Mouse (Mus musculus) lung, postnatal 0 days (tissue): ENCODE results near the gene Vav1. TPM values are rescaled to one million over a fixed set of nuclear protein-coding genes. Genes with fewer than 3 reads are reported as not detected.
A peak's percentile ranks its signal among the peaks of the same experiment; 100 is the strongest.

Experiments
- ATAC-seq: fragments of 200-750 bp; cut with Nextera tagmentation; 2 replicates; pipeline ENCODE4 v1.8.0; 2017; ENCODE audit warnings: moderate library complexity
- DNase-seq: peaks from one replicate; pipeline ENCODE4 v3.0.0-alpha.2; 2016; ENCODE audit warnings: low spot score
- H3K27ac ChIP-seq: fragments of 300-500 bp; sonication (generic); 2 replicates; pipeline ENCODE4 v1.5.1; 2014; ENCODE audit warnings: antibody characterized with exemption, mild to moderate bottlenecking, low read length, mixed read lengths
- H3K27me3 ChIP-seq: fragments of 300-500 bp; sonication (generic); replicated peaks from 2 replicates; pipeline ENCODE4 v1.6.1; 2014; ENCODE audit warnings: low read length, mixed read lengths; ENCODE audit not compliant: insufficient read depth
- H3K36me3 ChIP-seq: fragments of 300-500 bp; sonication (generic); 2 replicates; pipeline ENCODE4 v1.6.1; 2014; ENCODE audit warnings: low read length, mixed read lengths; ENCODE audit not compliant: insufficient read depth
- H3K4me1 ChIP-seq: fragments of 300-500 bp; sonication (generic); 2 replicates; pipeline ENCODE4 v1.6.1; 2014; ENCODE audit warnings: antibody characterized with exemption, low read depth, low read length, mixed read lengths; ENCODE audit not compliant: insufficient read depth
- H3K4me2 ChIP-seq: fragments of 300-500 bp; sonication (generic); replicated peaks from 2 replicates; pipeline ENCODE4 v1.6.1; 2014; ENCODE audit warnings: low read depth, mild to moderate bottlenecking, low read length, moderate library complexity, mixed read lengths
- H3K4me3 ChIP-seq: fragments of 300-500 bp; sonication (generic); 2 replicates; pipeline ENCODE4 v1.5.1; 2014; ENCODE audit warnings: low read depth, low read length
- H3K9ac ChIP-seq: fragments of 300-500 bp; sonication (generic); replicated peaks from 2 replicates; pipeline ENCODE4 v1.6.1; 2014; ENCODE audit warnings: low read depth, mild to moderate bottlenecking
- H3K9me3 ChIP-seq: fragments of 300-500 bp; sonication (generic); 2 replicates; pipeline ENCODE4 v1.6.1; 2016; ENCODE audit warnings: low read length, mixed read lengths
- CTCF ChIP-seq: IDR thresholded peaks from 2 replicates; pipeline ENCODE4 v1.5.1; 2016; ENCODE audit warnings: antibody characterized with exemption, mild to moderate bottlenecking
- EP300 ChIP-seq: IDR thresholded peaks from 2 replicates; pipeline ENCODE4 v1.6.1; 2016; ENCODE audit warnings: antibody characterized with exemption, mild to moderate bottlenecking, control low read depth
- WGBS: fragments of 180-500 bp; shearing (Covaris S2); extraction: QIAGEN DNeasy Blood & Tissue Kit; methylation state at CpG from one replicate; pipeline ENCODE4 v1.1.7; 2014; 5-methylcytosine and 5-hydroxymethylcytosine counted together
- polyA plus RNA-seq: library from polyadenylated mRNA; unstranded; fragments of >200 nt; fragmentation: Nextera tagmentation; extraction: Ambion mirVana; gene quantifications from 2 replicates; pipeline ENCODE4 v1.2.1, GENCODE M21; 2015

Gene Vav1
- polyA plus RNA-seq, 1 experiment from 2014 or later: 4.8 TPM

DNA sequence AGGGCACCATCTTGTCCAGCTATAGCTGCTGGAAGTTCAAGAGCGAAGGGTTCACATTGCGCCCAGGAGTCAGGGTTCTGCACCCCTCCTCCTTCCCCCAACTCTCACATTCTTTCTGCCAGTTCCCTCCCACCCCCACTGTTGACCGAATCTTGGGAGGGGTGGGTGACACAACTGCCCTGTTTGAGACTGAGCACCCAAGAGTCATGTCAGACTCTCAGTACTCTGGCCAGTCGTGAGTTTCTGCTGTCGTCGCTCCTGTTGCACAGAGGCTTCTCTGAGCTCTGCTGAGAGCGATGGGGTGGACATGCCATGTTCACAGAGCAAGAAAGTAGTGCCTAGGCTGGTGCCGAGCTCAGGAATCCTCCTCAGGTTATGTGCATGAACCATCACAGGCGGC lies 60.4 kb downstream of the Vav1 start:
- no peak overlapping the region for H3K9ac ChIP-seq
- 65% methylated on average over 9 of the region's 9 CpGs for WGBS
- no peak overlapping the region for H3K4me3 ChIP-seq
- TF ChIP-seq EP300 (no peak), CTCF (no peak)
- H3K36me3 ChIP-seq: no peaks in the 10 kb centered on the region
- H3K9me3 ChIP-seq: no peaks in the 10 kb centered on the region
- no peaks in the 10 kb centered on the region for H3K4me1 ChIP-seq
- ATAC-seq: no peak
- H3K4me2 ChIP-seq: no peak overlapping the region
- H3K27ac ChIP-seq: no peak overlapping the region
- DNase-seq: no peak
- H3K27me3 ChIP-seq: no peaks in the 10 kb centered on the region

- ATAC-seq (no peak), DNase-seq (no peak)
- Histone ChIP-seq H3K27me3 (no peaks in the 10 kb centered on the region), H3K4me2 (no peak overlapping the region), H3K4me3 (no peak overlapping the region), H3K36me3 (no peaks in the 10 kb centered on the region), H3K9ac (no peak overlapping the region), H3K9me3 (no peaks in the 10 kb centered on the region), H3K4me1 (no peaks in the 10 kb centered on the region), H3K27ac (no peak overlapping the region)
- TF ChIP-seq EP300 (no peak), CTCF (no peak)
- WGBS: 51% methylated on average over 4 of the region's 4 CpGs
These were observed 62.7 kb downstream of the Vav1 start for GRCm38 (mm10) chr17:57341568-57341967.

DNA sequence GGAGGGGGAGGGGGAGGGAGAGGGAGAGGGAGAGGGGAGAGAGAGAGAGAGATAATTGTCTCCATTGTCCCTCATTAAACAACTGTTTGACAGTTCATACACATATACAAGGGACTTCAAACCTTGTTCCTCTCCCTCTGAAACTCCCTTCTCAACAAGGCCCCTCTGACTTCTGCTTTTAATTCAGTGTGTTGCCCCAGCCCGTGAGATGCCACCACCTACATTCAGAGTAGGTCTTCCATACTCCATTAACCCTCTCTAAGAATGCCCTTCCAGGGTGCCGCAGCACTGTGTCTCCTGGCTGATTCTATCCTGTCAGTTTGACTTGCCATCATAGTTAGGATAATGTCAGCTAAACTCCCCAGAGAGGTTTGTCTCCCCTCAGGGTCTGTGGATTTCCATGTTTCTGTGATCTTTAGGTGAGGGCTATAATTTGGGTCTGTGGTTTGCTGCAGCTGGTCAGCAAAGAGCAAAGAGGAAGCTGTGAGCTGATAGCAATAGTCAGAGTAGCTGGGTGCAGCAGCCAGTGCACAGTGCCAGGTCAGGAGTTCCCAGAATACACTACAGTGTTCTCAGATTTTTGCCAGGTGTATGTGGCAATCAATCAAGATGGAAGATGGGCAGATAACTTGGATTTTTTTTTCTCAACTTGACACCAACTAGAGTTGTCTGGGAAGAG lies 65.3 kb downstream of the Vav1 start:
- no peak for TF ChIP-seq CTCF
- TF ChIP-seq EP300: no peak
- Histone ChIP-seq H3K9me3 (no peaks in the 10 kb centered on the region), H3K9ac (no peak overlapping the region), H3K4me3 (no peak overlapping the region), H3K4me1 (no peaks in the 10 kb centered on the region), H3K36me3 (no peaks in the 10 kb centered on the region), H3K4me2 (no peak overlapping the region), H3K27ac (no peak overlapping the region), H3K27me3 (no peaks in the 10 kb centered on the region)
- 65% methylated on average over 2 of the region's 2 CpGs for WGBS
- ATAC-seq: no peak
- no peak for DNase-seq

GRCm38 (mm10) chr17:57347017-57347416 lies 68.1 kb downstream of the Vav1 start:
- no peak overlapping the region for H3K4me3 ChIP-seq
- no peaks in the 10 kb centered on the region for H3K36me3 ChIP-seq
- H3K4me2 ChIP-seq: no peak overlapping the region
- TF ChIP-seq CTCF: no peak
- no peak for TF ChIP-seq EP300
- no peaks in the 10 kb centered on the region for H3K9me3 ChIP-seq
- peak; percentile 58 for DNase-seq
- H3K27me3 ChIP-seq: no peaks in the 10 kb centered on the region
- no peak for ATAC-seq
- no peak overlapping the region for H3K27ac ChIP-seq
- WGBS: 60% methylated on average over 6 of the region's 6 CpGs
- H3K4me1 ChIP-seq: no peaks in the 10 kb centered on the region
- no peak overlapping the region for H3K9ac ChIP-seq

DNA sequence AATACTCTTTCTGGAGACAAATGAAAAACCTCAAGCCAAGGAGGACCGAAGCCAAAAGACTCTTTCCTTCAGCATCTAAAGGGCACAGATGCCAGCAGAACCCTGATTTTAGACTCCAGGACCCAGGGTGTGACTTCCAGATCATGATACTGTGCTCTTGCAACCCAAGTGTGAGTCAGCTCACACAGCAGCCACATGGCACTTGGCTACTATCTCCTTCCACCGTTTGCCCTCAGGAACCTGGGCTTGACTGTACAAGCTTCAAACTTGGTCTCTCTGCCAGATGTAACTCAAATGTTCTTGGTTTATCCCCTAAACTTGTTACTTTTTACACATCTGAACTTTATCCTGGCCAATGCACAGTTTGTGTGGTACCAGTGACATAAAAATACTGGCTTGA lies 68.9 kb downstream of the Vav1 start:
- Histone ChIP-seq H3K36me3 (no peaks in the 10 kb centered on the region), H3K9ac (no peak overlapping the region), H3K27me3 (no peaks in the 10 kb centered on the region), H3K27ac (no peak overlapping the region), H3K4me1 (no peaks in the 10 kb centered on the region), H3K4me3 (no peak overlapping the region), H3K9me3 (no peaks in the 10 kb centered on the region), H3K4me2 (no peak overlapping the region)
- no peak for ATAC-seq
- 65% methylated on average over 2 of the region's 2 CpGs for WGBS
- no peak for DNase-seq
- no peak for TF ChIP-seq CTCF
- TF ChIP-seq EP300: no peak

DNA sequence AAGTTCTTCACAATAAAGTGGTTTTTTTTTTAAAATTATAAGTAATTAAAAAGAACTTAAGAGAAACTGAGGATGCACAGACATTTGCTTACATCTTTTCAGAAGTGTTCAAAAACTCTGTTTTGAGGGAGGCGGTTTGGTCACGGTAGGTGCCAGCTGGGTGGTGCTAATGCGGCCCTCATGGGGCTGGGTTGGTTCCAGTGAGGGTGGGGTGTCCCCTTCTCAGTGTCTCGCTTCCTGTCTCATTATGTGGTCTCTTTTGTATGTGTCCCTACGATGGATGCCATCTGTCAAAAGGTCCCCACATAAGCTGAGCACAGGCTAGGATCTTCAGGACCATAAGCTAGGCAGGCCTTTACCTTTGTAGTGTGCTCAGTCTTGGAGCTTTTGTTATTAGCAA lies 70.2 kb downstream of the Vav1 start:
- no peak for DNase-seq
- Histone ChIP-seq H3K9me3 (no peaks in the 10 kb centered on the region), H3K27me3 (no peaks in the 10 kb centered on the region), H3K4me1 (no peaks in the 10 kb centered on the region), H3K36me3 (no peaks in the 10 kb centered on the region), H3K9ac (no peak overlapping the region), H3K4me2 (no peak overlapping the region), H3K4me3 (no peak overlapping the region), H3K27ac (no peak overlapping the region)
- no peak for ATAC-seq
- no peak for TF ChIP-seq EP300
- TF ChIP-seq CTCF: no peak
- WGBS: 59% methylated on average over 5 of the region's 5 CpGs

GRCm38 (mm10) chr17:57350212-57350611 lies 71.3 kb downstream of the Vav1 start:
- DNase-seq (no peak), ATAC-seq (no peak)
- no peaks in the 10 kb centered on the region for H3K27me3 ChIP-seq
- no peak overlapping the region for H3K27ac ChIP-seq
- no peaks in the 10 kb centered on the region for H3K9me3 ChIP-seq
- no peak for TF ChIP-seq CTCF
- no peak for TF ChIP-seq EP300
- no peak overlapping the region for H3K9ac ChIP-seq
- no peaks in the 10 kb centered on the region for H3K4me1 ChIP-seq
- H3K4me3 ChIP-seq: no peak overlapping the region
- no peaks in the 10 kb centered on the region for H3K36me3 ChIP-seq
- 86% methylated on average over 5 of the region's 5 CpGs for WGBS
- no peak overlapping the region for H3K4me2 ChIP-seq
